Mouse (Mus musculus): ENCODE measurements at regions not wholly inside any gene's neighbourhood (a gene's known extent, or its start where the extent isn't known, plus 50 kb on each side); places are given as distances from the start of the nearest gene placed in this dataset.

DNA sequence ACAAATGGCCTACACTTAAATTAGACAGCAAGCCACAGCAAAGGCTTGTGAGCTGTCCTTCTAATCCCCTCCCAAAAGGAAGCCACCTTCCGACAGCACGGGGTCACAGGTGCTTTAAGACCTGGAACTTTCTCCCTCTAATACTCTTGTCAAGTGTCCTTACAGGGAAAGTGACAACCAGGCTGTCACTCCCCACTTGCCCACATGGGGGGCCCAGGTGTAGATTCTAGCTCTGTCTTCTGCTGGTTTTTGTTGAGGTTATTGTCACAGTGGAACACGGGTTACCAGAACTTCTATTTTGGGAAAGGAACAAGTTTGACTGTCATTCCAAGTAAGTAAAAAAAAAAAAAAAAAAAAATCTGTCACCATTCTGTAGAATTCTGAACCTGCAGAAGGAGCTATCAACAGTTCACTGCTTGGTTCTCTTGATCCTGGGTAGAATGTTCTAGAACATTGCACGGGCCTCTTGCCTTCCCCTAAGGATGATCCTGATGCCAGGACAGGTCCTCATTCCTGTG lies 85.4 kb downstream of the Dad1 start:
- Histone ChIP-seq H3K4me1 (ENCODE audit: control insufficient read depth, insufficient read depth, low read length) (no peaks in the 10 kb centered on the region), H3K36me3 (ENCODE audit: control insufficient read depth, insufficient read depth, low read length) (no peaks in the 10 kb centered on the region), H3K27ac (replicated peaks; ENCODE audit: low read depth, low read length) (no peak overlapping the region), H3K9me3 (ENCODE audit: control insufficient read depth, low read length) (no peaks in the 10 kb centered on the region), H3K9ac (ENCODE audit: low read depth, low read length, severe bottlenecking) (no peak overlapping the region), H3K27me3 (ENCODE audit: control insufficient read depth, insufficient read depth, low read length) (no peaks in the 10 kb centered on the region), H3K4me2 (replicated peaks; ENCODE audit: low read depth, low read length, severe bottlenecking) (no peak overlapping the region), H3K4me3 (replicated peaks; ENCODE audit: low read length) (no peak overlapping the region)
- TF ChIP-seq POLR2A (IDR thresholded peaks at IDR 0.05; ENCODE audit: borderline replicate concordance, extremely low read depth, insufficient read depth, insufficient read length): no peak
- ATAC-seq (ENCODE audit: low FRiP score, low read depth): no peak
- WGBS: 76% methylated on average over 4 of the region's 4 CpGs
- no peak for DNase-seq (ENCODE audit: low spot score)

DNA sequence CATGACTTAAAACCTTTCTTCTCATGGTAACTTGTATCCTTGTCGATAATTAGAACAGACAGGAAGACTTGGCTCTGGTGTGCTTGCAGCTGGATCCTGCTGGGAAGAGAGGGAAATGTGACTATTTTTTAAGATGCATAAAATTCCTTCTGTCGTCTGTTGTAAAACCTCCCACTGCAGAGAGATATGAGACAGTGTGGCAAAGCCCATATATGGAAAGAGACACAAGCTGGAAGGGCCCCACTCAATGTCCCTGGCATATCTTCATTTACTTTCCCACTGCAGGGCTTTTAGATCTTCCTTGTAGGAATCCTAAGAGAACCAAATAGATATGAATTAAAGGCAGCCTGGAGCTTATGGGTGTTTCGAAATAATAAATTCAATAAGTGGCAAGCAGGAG lies 87.8 kb downstream of the Dad1 start:
- no peak overlapping the region for H3K9ac ChIP-seq (ENCODE audit: low read depth, low read length, severe bottlenecking)
- H3K4me1 ChIP-seq (ENCODE audit: control insufficient read depth, insufficient read depth, low read length): 0 out of 2 replicates have a peak, but pooled peaks cover 3% of the 10 kb centered on the region
- H3K36me3 ChIP-seq (ENCODE audit: control insufficient read depth, insufficient read depth, low read length): no peaks in the 10 kb centered on the region
- no peak overlapping the region for H3K27ac ChIP-seq (replicated peaks; ENCODE audit: low read depth, low read length)
- no peaks in the 10 kb centered on the region for H3K9me3 ChIP-seq (ENCODE audit: control insufficient read depth, low read length)
- 36% methylated on average over 3 of the region's 3 CpGs for WGBS
- H3K4me2 ChIP-seq (replicated peaks; ENCODE audit: low read depth, low read length, severe bottlenecking): no peak overlapping the region
- DNase-seq (ENCODE audit: low spot score) (no peak), ATAC-seq (ENCODE audit: low FRiP score, low read depth) (no peak)
- no peaks in the 10 kb centered on the region for H3K27me3 ChIP-seq (ENCODE audit: control insufficient read depth, insufficient read depth, low read length)
- TF ChIP-seq POLR2A (IDR thresholded peaks at IDR 0.05; ENCODE audit: borderline replicate concordance, extremely low read depth, insufficient read depth, insufficient read length): no peak
- H3K4me3 ChIP-seq (replicated peaks; ENCODE audit: low read length): no peak overlapping the region

DNA sequence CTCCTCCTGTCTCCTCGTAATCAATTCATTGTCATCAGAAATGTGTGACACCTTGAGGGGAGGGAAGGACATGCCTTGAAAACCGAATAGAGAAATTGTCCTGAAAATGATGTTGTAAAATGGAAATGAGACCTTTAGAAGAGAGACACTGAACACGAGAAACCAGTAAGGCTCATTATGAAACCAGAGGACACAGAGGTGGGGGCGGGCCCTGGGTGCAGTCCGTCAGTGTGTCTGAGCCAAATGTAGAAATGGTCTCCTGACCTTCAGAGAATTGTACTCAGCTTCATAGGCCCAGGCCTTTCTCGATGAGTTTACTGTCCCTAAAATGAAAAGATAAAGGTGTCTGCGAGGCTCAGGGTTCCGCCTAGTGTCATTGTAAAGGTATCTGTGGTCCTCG lies 89.0 kb downstream of the Dad1 start:
- Histone ChIP-seq H3K4me1 (ENCODE audit: control insufficient read depth, insufficient read depth, low read length) (0 out of 2 replicates have a peak, but pooled peaks cover 3% of the 10 kb centered on the region), H3K9ac (ENCODE audit: low read depth, low read length, severe bottlenecking) (no peak overlapping the region), H3K27ac (replicated peaks; ENCODE audit: low read depth, low read length) (no peak overlapping the region), H3K36me3 (ENCODE audit: control insufficient read depth, insufficient read depth, low read length) (no peaks in the 10 kb centered on the region), H3K4me3 (replicated peaks; ENCODE audit: low read length) (no peak overlapping the region), H3K4me2 (replicated peaks; ENCODE audit: low read depth, low read length, severe bottlenecking) (no peak overlapping the region), H3K27me3 (ENCODE audit: control insufficient read depth, insufficient read depth, low read length) (no peaks in the 10 kb centered on the region), H3K9me3 (ENCODE audit: control insufficient read depth, low read length) (no peaks in the 10 kb centered on the region)
- WGBS: 83% methylated on average over 9 of the region's 9 CpGs
- ATAC-seq (ENCODE audit: low FRiP score, low read depth) (no peak), DNase-seq (ENCODE audit: low spot score) (no peak)
- TF ChIP-seq POLR2A (IDR thresholded peaks at IDR 0.05; ENCODE audit: borderline replicate concordance, extremely low read depth, insufficient read depth, insufficient read length): no peak

DNA sequence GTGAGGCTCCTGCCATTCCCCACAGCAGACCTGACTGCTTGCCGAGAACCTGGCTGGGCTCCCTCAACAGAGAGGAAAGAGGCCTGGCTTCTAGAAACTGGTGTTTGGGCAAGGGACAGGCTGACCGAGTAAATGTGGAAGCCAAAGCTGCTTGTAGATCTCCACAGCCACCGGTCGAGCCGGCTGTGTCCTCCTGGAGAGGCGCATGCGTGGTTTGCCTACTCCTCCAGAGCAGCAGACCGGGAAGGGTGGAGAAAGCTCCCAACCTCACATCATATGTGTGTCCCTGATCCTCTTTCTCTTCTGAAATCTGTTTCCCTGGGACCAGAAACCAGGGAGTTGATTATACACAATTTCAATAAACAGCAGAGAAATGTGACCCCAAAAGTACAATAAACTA lies 92.0 kb downstream of the Dad1 start:
- no peaks in the 10 kb centered on the region for H3K9me3 ChIP-seq (ENCODE audit: control insufficient read depth, low read length)
- 71% methylated on average over 8 of the region's 8 CpGs for WGBS
- H3K4me3 ChIP-seq (replicated peaks; ENCODE audit: low read length): no peak overlapping the region
- no peak overlapping the region for H3K4me2 ChIP-seq (replicated peaks; ENCODE audit: low read depth, low read length, severe bottlenecking)
- no peak overlapping the region for H3K9ac ChIP-seq (ENCODE audit: low read depth, low read length, severe bottlenecking)
- no peaks in the 10 kb centered on the region for H3K36me3 ChIP-seq (ENCODE audit: control insufficient read depth, insufficient read depth, low read length)
- DNase-seq (ENCODE audit: low spot score) (no peak), ATAC-seq (ENCODE audit: low FRiP score, low read depth) (no peak)
- H3K27me3 ChIP-seq (ENCODE audit: control insufficient read depth, insufficient read depth, low read length): no peaks in the 10 kb centered on the region
- TF ChIP-seq POLR2A (IDR thresholded peaks at IDR 0.05; ENCODE audit: borderline replicate concordance, extremely low read depth, insufficient read depth, insufficient read length): no peak
- H3K27ac ChIP-seq (replicated peaks; ENCODE audit: low read depth, low read length): no peak overlapping the region
- 0 out of 2 replicates have a peak, but pooled peaks cover 3% of the 10 kb centered on the region for H3K4me1 ChIP-seq (ENCODE audit: control insufficient read depth, insufficient read depth, low read length)

DNA sequence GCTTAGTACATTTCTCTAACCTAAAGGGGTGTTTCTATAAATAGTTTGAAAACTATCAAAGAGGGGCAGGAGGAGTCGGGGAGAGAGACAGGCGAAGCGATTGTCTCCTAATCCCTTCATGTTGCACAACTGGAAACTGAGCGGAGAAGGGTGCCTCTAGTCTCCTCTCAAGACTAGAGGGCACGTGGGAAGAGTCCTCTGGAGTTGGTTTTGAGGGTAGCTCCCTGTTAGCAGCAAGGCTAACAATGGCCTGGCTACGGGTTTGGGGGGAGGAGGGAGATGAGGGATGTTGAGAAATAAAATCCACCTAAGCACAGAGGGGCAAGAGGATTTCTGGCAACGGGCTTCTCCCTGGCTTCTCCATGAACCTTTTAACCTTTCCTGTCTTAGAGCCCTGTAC lies 92.7 kb downstream of the Dad1 start:
- Histone ChIP-seq H3K9ac (ENCODE audit: low read depth, low read length, severe bottlenecking) (no peak overlapping the region), H3K4me2 (replicated peaks; ENCODE audit: low read depth, low read length, severe bottlenecking) (no peak overlapping the region), H3K27ac (replicated peaks; ENCODE audit: low read depth, low read length) (no peak overlapping the region), H3K4me1 (ENCODE audit: control insufficient read depth, insufficient read depth, low read length) (0 out of 2 replicates have a peak, but pooled peaks cover 3% of the 10 kb centered on the region), H3K9me3 (ENCODE audit: control insufficient read depth, low read length) (no peaks in the 10 kb centered on the region), H3K4me3 (replicated peaks; ENCODE audit: low read length) (no peak overlapping the region), H3K27me3 (ENCODE audit: control insufficient read depth, insufficient read depth, low read length) (no peaks in the 10 kb centered on the region), H3K36me3 (ENCODE audit: control insufficient read depth, insufficient read depth, low read length) (no peaks in the 10 kb centered on the region)
- no peak for TF ChIP-seq POLR2A (IDR thresholded peaks at IDR 0.05; ENCODE audit: borderline replicate concordance, extremely low read depth, insufficient read depth, insufficient read length)
- DNase-seq (ENCODE audit: low spot score) (no peak), ATAC-seq (ENCODE audit: low FRiP score, low read depth) (no peak)
- whole genome bisulfite sequencing: 63% methylated on average over 7 of the region's 7 CpGs

DNA sequence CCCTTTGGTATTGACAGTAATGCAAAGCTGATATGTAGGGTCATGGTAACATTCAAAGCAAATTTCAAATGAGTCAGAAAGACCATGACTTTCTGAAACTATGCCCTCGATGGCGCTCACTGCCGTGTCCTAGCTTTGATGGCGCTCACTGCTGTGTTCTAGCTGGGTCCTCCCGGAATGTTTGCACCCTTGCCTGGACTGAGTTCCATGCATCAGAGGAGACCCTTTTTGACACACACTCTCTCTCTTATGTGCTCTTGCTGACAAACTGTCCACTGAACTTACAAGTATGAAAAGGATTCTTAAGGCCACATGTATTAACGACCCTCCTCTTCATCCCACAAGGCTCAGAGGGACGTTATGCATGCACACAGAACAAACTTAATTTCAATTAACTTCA lies 94.1 kb downstream of the Dad1 start:
- no peak overlapping the region for H3K9ac ChIP-seq (ENCODE audit: low read depth, low read length, severe bottlenecking)
- DNase-seq (ENCODE audit: low spot score): no peak
- no peak overlapping the region for H3K4me2 ChIP-seq (replicated peaks; ENCODE audit: low read depth, low read length, severe bottlenecking)
- H3K27me3 ChIP-seq (ENCODE audit: control insufficient read depth, insufficient read depth, low read length): no peaks in the 10 kb centered on the region
- 95% methylated on average over 7 of the region's 7 CpGs for WGBS
- no peak for ATAC-seq (ENCODE audit: low FRiP score, low read depth)
- no peak overlapping the region for H3K27ac ChIP-seq (replicated peaks; ENCODE audit: low read depth, low read length)
- TF ChIP-seq POLR2A (IDR thresholded peaks at IDR 0.05; ENCODE audit: borderline replicate concordance, extremely low read depth, insufficient read depth, insufficient read length): no peak
- no peak overlapping the region for H3K4me3 ChIP-seq (replicated peaks; ENCODE audit: low read length)
- no peaks in the 10 kb centered on the region for H3K36me3 ChIP-seq (ENCODE audit: control insufficient read depth, insufficient read depth, low read length)
- H3K4me1 ChIP-seq (ENCODE audit: control insufficient read depth, insufficient read depth, low read length): 0 out of 2 replicates have a peak, but pooled peaks cover 3% of the 10 kb centered on the region
- H3K9me3 ChIP-seq (ENCODE audit: control insufficient read depth, low read length): no peaks in the 10 kb centered on the region
